Mouse (Mus musculus) frontal cortex, postnatal 14 days (tissue): Measurements from ENCODE around the gene Atg2b.

Experiments
- DNase-seq, 2 experiments: peaks; one replicate each; pipeline ENCODE4 v3.0.0; 2022; ENCODE audit warnings: low spot score in 2 of 2

Gene Atg2b

GRCm38 (mm10) chr12:105597135-105597534 is 87.9 kb downstream of the Atg2b start:
- DNase-seq = no peak

GRCm38 (mm10) chr12:105593471-105593870 is 91.5 kb downstream of the Atg2b start:
- no peak for DNase-seq

GRCm38 (mm10) chr12:105592361-105592761 is 92.7 kb downstream of the Atg2b start:
- DNase-seq = no peak

- no peak for DNase-seq
Measured at GRCm38 (mm10) chr12:105590786-105591185, 94.2 kb downstream of the Atg2b start.

GRCm38 (mm10) chr12:105587526-105587925 is 97.5 kb downstream of the Atg2b start:
- DNase-seq = no peak

- DNase-seq = peak in 1 of 2 experiments; percentile 41
Measured at GRCm38 (mm10) chr12:105584851-105585250, 100.2 kb downstream of the Atg2b start.

- DNase-seq = no peak
Measured at GRCm38 (mm10) chr12:105583484-105583883, 101.5 kb downstream of the Atg2b start.

GRCm38 (mm10) chr12:105582486-105582885 is 102.5 kb downstream of the Atg2b start:
- DNase-seq = no peak

- no peak for DNase-seq
Measured at GRCm38 (mm10) chr12:105580490-105580889, 104.5 kb downstream of the Atg2b start.

GRCm38 (mm10) chr12:105574356-105574755 is 110.7 kb downstream of the Atg2b start:
- DNase-seq = no peak

GRCm38 (mm10) chr12:105572622-105573021 is 112.4 kb downstream of the Atg2b start:
- no peak for DNase-seq

GRCm38 (mm10) chr12:105571867-105572266 is 113.1 kb downstream of the Atg2b start:
- DNase-seq = no peak
